Mouse (Mus musculus): ENCODE measurements around the gene Dmrt3. TPM values are rescaled to one million over a fixed set of nuclear protein-coding genes. Genes with fewer than 3 reads are reported as not detected.

Gene Dmrt3
- polyA plus RNA-seq, 1 experiment from 2014 or later = 1.6 TPM

- Histone ChIP-seq H3K4me2 (ENCODE audit: low read depth, low read length) (peak overlapping the region; percentile 43), H3K27me3 (ENCODE audit: control insufficient read depth, insufficient read depth, low read length) (no peaks in the 10 kb centered on the region; the same call in 1 of the 2 replicates), H3K4me1 (ENCODE audit: control insufficient read depth, insufficient read depth, low read length) (no peaks in the 10 kb centered on the region), H3K9me3 (replicated peaks; ENCODE audit: control insufficient read depth, low read length) (no peaks in the 10 kb centered on the region), H3K36me3 (replicated peaks; ENCODE audit: control insufficient read depth, insufficient read depth, low read depth, low read length) (no peaks in the 10 kb centered on the region), H3K4me3 (ENCODE audit: low read depth, low read length) (peak overlapping the region; percentile 26; the same call in 1 of the 2 replicates), H3K27ac (replicated peaks; ENCODE audit: low read depth, low read length) (no peak overlapping the region), H3K9ac (replicated peaks; ENCODE audit: low read length) (peak overlapping the region; percentile 48)
- ATAC-seq (replicated peaks; ENCODE audit: insufficient number of reproducible peaks, low FRiP score, low TSS enrichment, low read depth) = peak; percentile 57
- WGBS = 18% methylated on average over 22 of the region's 22 CpGs
- peak; percentile 90 for DNase-seq (ENCODE audit: low spot score)
Measured at GRCm38 (mm10) chr19:25635622-25636244, 25.6 kb downstream of the Dmrt3 start.

- Histone ChIP-seq H3K36me3 (replicated peaks; ENCODE audit: control insufficient read depth, insufficient read depth, low read depth, low read length) (no peaks in the 10 kb centered on the region), H3K27ac (replicated peaks; ENCODE audit: low read depth, low read length) (no peak overlapping the region), H3K27me3 (ENCODE audit: control insufficient read depth, insufficient read depth, low read length) (no peaks in the 10 kb centered on the region; the same call in 1 of the 2 replicates), H3K4me1 (ENCODE audit: control insufficient read depth, insufficient read depth, low read length) (no peaks in the 10 kb centered on the region), H3K4me2 (ENCODE audit: low read depth, low read length) (no peak overlapping the region), H3K4me3 (ENCODE audit: low read depth, low read length) (no peak overlapping the region), H3K9ac (replicated peaks; ENCODE audit: low read length) (no peak overlapping the region), H3K9me3 (replicated peaks; ENCODE audit: control insufficient read depth, low read length) (no peaks in the 10 kb centered on the region)
- DNase-seq (ENCODE audit: low spot score) (no peak), ATAC-seq (replicated peaks; ENCODE audit: insufficient number of reproducible peaks, low FRiP score, low TSS enrichment, low read depth) (no peak)
- 73% methylated on average over 11 of the region's 11 CpGs for WGBS
Measured at GRCm38 (mm10) chr19:25638766-25639361, 28.8 kb downstream of the Dmrt3 start.

- Histone ChIP-seq H3K27ac (replicated peaks; ENCODE audit: low read depth, low read length) (no peak overlapping the region), H3K9ac (replicated peaks; ENCODE audit: low read length) (no peak overlapping the region), H3K27me3 (ENCODE audit: control insufficient read depth, insufficient read depth, low read length) (no peaks in the 10 kb centered on the region; the same call in 1 of the 2 replicates), H3K4me1 (ENCODE audit: control insufficient read depth, insufficient read depth, low read length) (no peaks in the 10 kb centered on the region), H3K9me3 (replicated peaks; ENCODE audit: control insufficient read depth, low read length) (no peaks in the 10 kb centered on the region), H3K4me3 (ENCODE audit: low read depth, low read length) (no peak overlapping the region), H3K4me2 (ENCODE audit: low read depth, low read length) (no peak overlapping the region), H3K36me3 (replicated peaks; ENCODE audit: control insufficient read depth, insufficient read depth, low read depth, low read length) (no peaks in the 10 kb centered on the region)
- DNase-seq (ENCODE audit: low spot score) (no peak), ATAC-seq (replicated peaks; ENCODE audit: insufficient number of reproducible peaks, low FRiP score, low TSS enrichment, low read depth) (no peak)
- WGBS = 87% methylated on average over 6 of the region's 6 CpGs
Measured at GRCm38 (mm10) chr19:25641786-25642185, 31.7 kb downstream of the Dmrt3 start.

GRCm38 (mm10) chr19:25647136-25647535 lies 37.0 kb downstream of the Dmrt3 start:
- Histone ChIP-seq H3K9ac (replicated peaks; ENCODE audit: low read length) (no peak overlapping the region), H3K27me3 (ENCODE audit: control insufficient read depth, insufficient read depth, low read length) (no peaks in the 10 kb centered on the region), H3K4me3 (ENCODE audit: low read depth, low read length) (no peak overlapping the region), H3K4me2 (ENCODE audit: low read depth, low read length) (no peak overlapping the region), H3K9me3 (replicated peaks; ENCODE audit: control insufficient read depth, low read length) (no peaks in the 10 kb centered on the region), H3K4me1 (ENCODE audit: control insufficient read depth, insufficient read depth, low read length) (no peaks in the 10 kb centered on the region), H3K36me3 (replicated peaks; ENCODE audit: control insufficient read depth, insufficient read depth, low read depth, low read length) (no peaks in the 10 kb centered on the region), H3K27ac (replicated peaks; ENCODE audit: low read depth, low read length) (no peak overlapping the region)
- ATAC-seq (replicated peaks; ENCODE audit: insufficient number of reproducible peaks, low FRiP score, low TSS enrichment, low read depth) (no peak), DNase-seq (ENCODE audit: low spot score) (no peak)
- 53% methylated on average over 3 of the region's 3 CpGs for WGBS

GRCm38 (mm10) chr19:25648701-25649100 lies 38.6 kb downstream of the Dmrt3 start:
- Histone ChIP-seq H3K4me3 (ENCODE audit: low read depth, low read length) (no peak overlapping the region), H3K9ac (replicated peaks; ENCODE audit: low read length) (no peak overlapping the region), H3K36me3 (replicated peaks; ENCODE audit: control insufficient read depth, insufficient read depth, low read depth, low read length) (no peaks in the 10 kb centered on the region), H3K4me2 (ENCODE audit: low read depth, low read length) (no peak overlapping the region), H3K4me1 (ENCODE audit: control insufficient read depth, insufficient read depth, low read length) (no peaks in the 10 kb centered on the region), H3K9me3 (replicated peaks; ENCODE audit: control insufficient read depth, low read length) (no peaks in the 10 kb centered on the region), H3K27ac (replicated peaks; ENCODE audit: low read depth, low read length) (no peak overlapping the region), H3K27me3 (ENCODE audit: control insufficient read depth, insufficient read depth, low read length) (no peaks in the 10 kb centered on the region)
- WGBS = 65% methylated on average over 4 of the region's 4 CpGs
- ATAC-seq (replicated peaks; ENCODE audit: insufficient number of reproducible peaks, low FRiP score, low TSS enrichment, low read depth) (no peak), DNase-seq (ENCODE audit: low spot score) (no peak)

GRCm38 (mm10) chr19:25650474-25650873 lies 40.4 kb downstream of the Dmrt3 start:
- WGBS = 66% methylated on average over 10 of the region's 10 CpGs
- no peak for DNase-seq (ENCODE audit: low spot score)

GRCm38 (mm10) chr19:25652560-25652959 lies 42.5 kb downstream of the Dmrt3 start:
- H3K4me2 ChIP-seq (ENCODE audit: low read depth, low read length) = no peak overlapping the region
- H3K9me3 ChIP-seq (replicated peaks; ENCODE audit: control insufficient read depth, low read length) = no peaks in the 10 kb centered on the region
- no peak overlapping the region for H3K9ac ChIP-seq (replicated peaks; ENCODE audit: low read length)
- H3K36me3 ChIP-seq (replicated peaks; ENCODE audit: control insufficient read depth, insufficient read depth, low read depth, low read length) = no peaks in the 10 kb centered on the region
- H3K4me3 ChIP-seq (ENCODE audit: low read depth, low read length) = no peak overlapping the region
- WGBS = 75% methylated on average over 5 of the region's 5 CpGs
- no peaks in the 10 kb centered on the region for H3K27me3 ChIP-seq (ENCODE audit: control insufficient read depth, insufficient read depth, low read length)
- H3K27ac ChIP-seq (replicated peaks; ENCODE audit: low read depth, low read length) = no peak overlapping the region
- no peaks in the 10 kb centered on the region; the same call in 1 of the 2 replicates for H3K4me1 ChIP-seq (ENCODE audit: control insufficient read depth, insufficient read depth, low read length)
- DNase-seq (ENCODE audit: low spot score) (no peak), ATAC-seq (replicated peaks; ENCODE audit: insufficient number of reproducible peaks, low FRiP score, low TSS enrichment, low read depth) (no peak)

More at GRCm38 (mm10) chr19:25650474-25650873, 40.4 kb downstream of the Dmrt3 start:
- Histone ChIP-seq H3K9me3 (replicated peaks; ENCODE audit: control insufficient read depth, low read length) (no peaks in the 10 kb centered on the region), H3K4me2 (ENCODE audit: low read depth, low read length) (no peak overlapping the region), H3K27ac (replicated peaks; ENCODE audit: low read depth, low read length) (no peak overlapping the region), H3K4me1 (ENCODE audit: control insufficient read depth, insufficient read depth, low read length) (no peaks in the 10 kb centered on the region), H3K4me3 (ENCODE audit: low read depth, low read length) (no peak overlapping the region), H3K9ac (replicated peaks; ENCODE audit: low read length) (no peak overlapping the region), H3K27me3 (ENCODE audit: control insufficient read depth, insufficient read depth, low read length) (no peaks in the 10 kb centered on the region), H3K36me3 (replicated peaks; ENCODE audit: control insufficient read depth, insufficient read depth, low read depth, low read length) (no peaks in the 10 kb centered on the region)
- ATAC-seq (replicated peaks; ENCODE audit: insufficient number of reproducible peaks, low FRiP score, low TSS enrichment, low read depth) = no peak

GRCm38 (mm10) chr19:25654034-25654749 lies 44.1 kb downstream of the Dmrt3 start:
- no peak overlapping the region for H3K4me3 ChIP-seq (ENCODE audit: low read depth, low read length)
- H3K4me2 ChIP-seq (ENCODE audit: low read depth, low read length) = no peak overlapping the region
- no peaks in the 10 kb centered on the region for H3K27me3 ChIP-seq (ENCODE audit: control insufficient read depth, insufficient read depth, low read length)
- H3K9me3 ChIP-seq (replicated peaks; ENCODE audit: control insufficient read depth, low read length) = no peaks in the 10 kb centered on the region
- no peaks in the 10 kb centered on the region for H3K36me3 ChIP-seq (replicated peaks; ENCODE audit: control insufficient read depth, insufficient read depth, low read depth, low read length)
- H3K27ac ChIP-seq (replicated peaks; ENCODE audit: low read depth, low read length) = no peak overlapping the region
- 36% methylated on average over 12 of the region's 12 CpGs for whole genome bisulfite sequencing
- H3K9ac ChIP-seq (replicated peaks; ENCODE audit: low read length) = no peak overlapping the region
- ATAC-seq (replicated peaks; ENCODE audit: insufficient number of reproducible peaks, low FRiP score, low TSS enrichment, low read depth) (peak; percentile 83), DNase-seq (ENCODE audit: low spot score) (peak; percentile 71)
- H3K4me1 ChIP-seq (ENCODE audit: control insufficient read depth, insufficient read depth, low read length) = no peaks in the 10 kb centered on the region; the same call in 1 of the 2 replicates
